Mouse (Mus musculus): ENCODE measurements around the gene Jazf1.

DNA sequence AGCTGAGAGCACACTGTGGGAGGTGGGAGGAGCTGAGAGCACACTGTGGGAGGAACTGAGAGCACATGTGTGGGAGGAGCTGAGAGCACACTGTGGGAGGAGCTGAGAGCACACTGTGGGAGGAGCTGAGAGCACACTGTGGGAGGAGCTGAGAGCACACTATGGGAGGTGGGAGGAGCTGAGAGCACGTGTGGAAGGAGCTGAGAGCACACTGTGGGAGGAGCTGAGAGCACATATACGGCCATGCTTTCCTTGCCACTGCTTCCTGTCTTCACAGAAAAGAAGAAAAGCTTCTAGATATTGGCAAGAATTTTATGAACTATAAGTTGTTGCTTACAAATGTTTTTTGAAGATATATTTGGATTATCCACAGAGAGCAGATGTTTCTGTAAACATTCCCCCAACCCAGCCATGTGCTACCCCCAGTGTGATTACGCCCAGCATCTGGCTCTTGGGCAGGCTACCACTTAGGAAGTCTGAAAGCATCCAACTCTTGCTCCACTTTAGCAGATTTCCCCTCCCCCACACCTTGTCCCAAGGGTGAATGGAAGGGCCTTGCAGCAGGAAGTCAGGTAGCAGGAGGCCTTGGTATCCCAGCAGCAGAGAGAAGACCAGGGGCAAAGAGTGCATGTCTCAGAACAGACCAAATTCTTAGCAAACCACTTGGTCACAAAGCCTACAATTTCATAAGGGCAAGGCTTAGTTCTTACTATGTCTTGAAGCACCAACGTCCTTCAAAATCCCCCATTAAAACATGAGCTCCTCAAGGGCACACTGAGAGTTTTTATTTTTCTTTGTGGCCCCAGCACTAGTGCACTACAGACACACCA, 105.6 kb downstream of the Jazf1 start:
- TF ChIP-seq POLR2A (IDR thresholded peaks at IDR 0.05; ENCODE audit: low read depth, low read length) (no peak), E2F4 (IDR thresholded peaks at IDR 0.05; ENCODE audit: insufficient replicate concordance, low read depth, low read length) (no peak), USF1 (IDR thresholded peaks at IDR 0.05; ENCODE audit: low read depth, low read length) (no peak), ZNF384 (IDR thresholded peaks at IDR 0.05; ENCODE audit: low read depth, low read length) (no peak), CTCF (conservative IDR thresholded peaks at IDR 0.05 in 1 of 2, IDR thresholded peaks at IDR 0.05 in 1 of 2; ENCODE audit: low read depth in 2 of 2, low read length in 2 of 2) (no peak), NRF1 (IDR thresholded peaks at IDR 0.05; ENCODE audit: low read depth, low read length) (no peak), GABPA (IDR thresholded peaks at IDR 0.05; ENCODE audit: insufficient replicate concordance, low read depth, low read length) (no peak), EP300 (IDR thresholded peaks at IDR 0.05; ENCODE audit: low read length) (no peak), SMC3 (IDR thresholded peaks at IDR 0.05; ENCODE audit: low read depth, low read length) (no peak), ZKSCAN1 (IDR thresholded peaks at IDR 0.05; ENCODE audit: borderline replicate concordance, low read depth, low read length) (no peak), CHD1 (IDR thresholded peaks at IDR 0.05; ENCODE audit: low read depth, low read length) (no peak), MAX (IDR thresholded peaks at IDR 0.05; ENCODE audit: low read length) (peak; percentile 62; the same call in 1 of the 2 replicates)
